Mouse (Mus musculus) testis, adult 2 months (tissue): Measurements from ENCODE around the gene Ankrd6.

Experiments
- CTCF ChIP-seq: fragments of 200-500 bp; IDR thresholded peaks from 2 replicates; pipeline ENCODE4 v1.5.1; 2012; ENCODE audit warnings: low read depth, mild to moderate bottlenecking, inconsistent platforms, low read length, moderate library complexity; ENCODE audit not compliant: control insufficient read depth, insufficient read depth, insufficient replicate concordance
- POLR2A ChIP-seq: fragments of 200-500 bp; IDR thresholded peaks from 2 replicates; pipeline ENCODE4 v1.6.1; 2012; ENCODE audit warnings: low read depth, mild to moderate bottlenecking, inconsistent platforms, low read length, moderate library complexity; ENCODE audit not compliant: control insufficient read depth

- TF ChIP-seq POLR2A (no peak), CTCF (no peak)
Measured at GRCm38 (mm10) chr4:32936762-32937341, 13.8 kb downstream of the Ankrd6 start.
